In the genomic region with DNA sequence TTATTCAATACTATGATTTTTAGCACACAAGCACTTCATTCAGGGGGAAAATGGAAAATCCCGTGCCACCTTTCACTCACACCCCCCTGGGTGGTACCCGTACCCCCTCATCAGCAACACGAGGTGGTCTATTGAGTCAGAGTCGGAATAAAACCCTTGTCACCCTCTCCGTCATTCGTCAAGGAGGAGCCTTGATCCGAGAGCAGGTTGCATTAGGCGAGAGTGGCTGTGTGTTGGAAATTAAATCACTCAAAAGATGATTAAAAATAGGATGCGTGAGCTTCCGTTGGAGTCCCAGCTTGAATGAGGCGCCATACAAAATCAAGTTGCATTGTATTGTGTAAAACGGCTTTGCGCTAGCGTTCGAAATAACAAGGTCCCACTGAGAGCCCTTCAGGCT, we compare ENCODE assay signal across 24 mouse cellular contexts.
DNase-seq lines count a peak whose midpoint lies in the region; ATAC-seq and TF ChIP-seq lines count a peak whose summit lies in the region.
"Had no signal": no experiment of that assay in that cellular context is flagged by ENCODE, and none has a peak within 500 bp of the region (broad histone marks: within the 10 kb centered on the region; RNA-seq: fewer than 3 reads in every experiment).

No protein-coding gene starts in this region.

- H3K4me2 ChIP-seq in forebrain, embryonic 15.5 days (replicated peaks), result peak overlapping the region; percentile 11; the same call in 1 of the 2 replicates
- 0 out of 2 replicates have a peak overlapping the region, but pooled peaks have one; percentile 1 for H3K4me2 ChIP-seq in midbrain, embryonic 13.5 days (replicated peaks)
- H3K4me2 ChIP-seq: embryonic facial prominence, embryonic 12.5 days; embryonic facial prominence, embryonic 15.5 days; heart, embryonic 11.5 days; hindbrain, embryonic 14.5 days had no signal

- ATAC-seq in forebrain, embryonic 15.5 days (replicated peaks), result no peak
- no peak for ATAC-seq in midbrain, embryonic 13.5 days
- ATAC-seq: activated CD4-positive, CD25-positive, alpha-beta regulatory T cell, adult 4 months; intestine, postnatal 0 days had no signal

- H3K9me3 ChIP-seq in forebrain, embryonic 15.5 days, result no peaks in the 10 kb centered on the region
- no peaks in the 10 kb centered on the region for H3K9me3 ChIP-seq in forebrain, embryonic 10.5 days
- H3K9me3 ChIP-seq in midbrain, embryonic 13.5 days, result no peaks in the 10 kb centered on the region
- no peaks in the 10 kb centered on the region for H3K9me3 ChIP-seq in midbrain, embryonic 10.5 days (replicated peaks)
- H3K9me3 ChIP-seq: embryonic facial prominence, embryonic 12.5 days; embryonic facial prominence, embryonic 15.5 days had no signal

- peak; percentile 4 for DNase-seq in embryo, embryonic 11 days
- no peak for DNase-seq in embryo, embryonic 9.5 days (ENCODE audit: extremely low spot score)
- no peak for DNase-seq in forebrain, embryonic 10.5 days (ENCODE audit: extremely low spot score, low spot score)
- DNase-seq in midbrain, embryonic 10.5 days (ENCODE audit: low spot score), result no peak
- DNase-seq in brain, embryonic 14.5 days (ENCODE audit: low read depth), result peak; percentile 67
- DNase-seq in left cerebral cortex, postnatal 10 days (ENCODE audit: extremely low spot score in 1 of 2, low spot score in 2 of 2), result no peak
- DNase-seq: adrenal gland, adult 8-10 months; adrenal gland, postnatal 25 days; cerebellum, adult 11-12 months; cerebellum, adult 8-10 months; cerebellum, postnatal 10 days; cerebellum, postnatal 36 days; gastrocnemius, postnatal 10 days; gastrocnemius, postnatal 36 days; heart, postnatal 36 days; kidney, adult 2 months had no signal

- WGBS in forebrain, embryonic 15.5 days, result 24% methylated on average over 15 of the region's 15 CpGs
- 76% methylated on average over 15 of the region's 15 CpGs for WGBS in forebrain, embryonic 10.5 days
- 46% methylated on average over 15 of the region's 15 CpGs for WGBS in midbrain, embryonic 13.5 days
- 88% methylated on average over 15 of the region's 15 CpGs for WGBS in midbrain, embryonic 10.5 days

- intact Hi-C loops in left cerebral cortex, postnatal 10 days (cut with DNase I), result no loop called here

- no peak for TF ChIP-seq CTCF in brain, embryonic 14.5 days (IDR thresholded peaks at IDR 0.05; ENCODE audit: borderline replicate concordance, extremely low read depth, insufficient read depth, insufficient read length)

- peaks cover 21% of the 10 kb centered on the region for H3K4me1 ChIP-seq in forebrain, embryonic 15.5 days
- peaks cover 23% of the 10 kb centered on the region for H3K4me1 ChIP-seq in forebrain, embryonic 10.5 days
- H3K4me1 ChIP-seq in midbrain, embryonic 13.5 days (replicated peaks), result peaks cover 13% of the 10 kb centered on the region
- H3K4me1 ChIP-seq in midbrain, embryonic 10.5 days, result no peaks in the 10 kb centered on the region
- H3K4me1 ChIP-seq: embryonic facial prominence, embryonic 12.5 days had no signal

- H3K36me3 ChIP-seq in forebrain, embryonic 15.5 days, result no peaks in the 10 kb centered on the region
- H3K36me3 ChIP-seq in forebrain, embryonic 10.5 days (replicated peaks), result no peaks in the 10 kb centered on the region
- H3K36me3 ChIP-seq in midbrain, embryonic 13.5 days, result no peaks in the 10 kb centered on the region
- no peaks in the 10 kb centered on the region for H3K36me3 ChIP-seq in midbrain, embryonic 10.5 days
- H3K36me3 ChIP-seq: embryonic facial prominence, embryonic 12.5 days; embryonic facial prominence, embryonic 15.5 days had no signal

- H3K4me3 ChIP-seq in forebrain, embryonic 15.5 days, result no peak overlapping the region
- no peak overlapping the region for H3K4me3 ChIP-seq in forebrain, embryonic 10.5 days
- no peak overlapping the region for H3K4me3 ChIP-seq in midbrain, embryonic 13.5 days (replicated peaks)
- H3K4me3 ChIP-seq in midbrain, embryonic 10.5 days, result no peak overlapping the region
- H3K4me3 ChIP-seq: embryonic facial prominence, embryonic 12.5 days; embryonic facial prominence, embryonic 15.5 days had no signal

- H3K9ac ChIP-seq in forebrain, embryonic 15.5 days (replicated peaks), result no peak overlapping the region
- H3K9ac ChIP-seq in midbrain, embryonic 13.5 days (replicated peaks), result no peak overlapping the region
- H3K9ac ChIP-seq: embryonic facial prominence, embryonic 12.5 days; embryonic facial prominence, embryonic 15.5 days; hindbrain, embryonic 14.5 days had no signal

- H3K27me3 ChIP-seq in forebrain, embryonic 15.5 days, result no peaks in the 10 kb centered on the region
- no peaks in the 10 kb centered on the region for H3K27me3 ChIP-seq in forebrain, embryonic 10.5 days (ENCODE audit: poor library complexity, severe bottlenecking)
- H3K27me3 ChIP-seq in midbrain, embryonic 13.5 days, result no peaks in the 10 kb centered on the region
- H3K27me3 ChIP-seq in midbrain, embryonic 10.5 days (ENCODE audit: low read depth, poor library complexity, severe bottlenecking), result no peaks in the 10 kb centered on the region
- H3K27me3 ChIP-seq: embryonic facial prominence, embryonic 12.5 days; embryonic facial prominence, embryonic 15.5 days had no signal

- no peak overlapping the region; the same call in 1 of the 2 replicates for H3K27ac ChIP-seq in forebrain, embryonic 15.5 days (replicated peaks)
- H3K27ac ChIP-seq in forebrain, embryonic 10.5 days, result no peak overlapping the region
- no peak overlapping the region for H3K27ac ChIP-seq in midbrain, embryonic 13.5 days
- H3K27ac ChIP-seq in midbrain, embryonic 10.5 days (replicated peaks), result no peak overlapping the region
- H3K27ac ChIP-seq: embryonic facial prominence, embryonic 12.5 days; embryonic facial prominence, embryonic 15.5 days; hindbrain, embryonic 14.5 days had no signal

- TF ChIP-seq POLR2A in brain, embryonic 14.5 days (IDR thresholded peaks at IDR 0.05; ENCODE audit: borderline replicate concordance, extremely low read depth, insufficient read depth, insufficient read length, poor library complexity, severe bottlenecking), result no peak

Comparison
In these comparisons a context has a peak if more than half of its experiments do, and no peak if none do; other contexts are left out.
1. DNase-seq: peak in embryo, embryonic 11 days (single experiment) and brain, embryonic 14.5 days (single experiment); none in embryo, embryonic 9.5 days (single experiment), forebrain, embryonic 10.5 days (single experiment), midbrain, embryonic 10.5 days (single experiment) and left cerebral cortex, postnatal 10 days (0 of 2).